Mouse (Mus musculus): ENCODE results near the gene Gm12216. TPM values are rescaled to one million over a fixed set of nuclear protein-coding genes. Genes with fewer than 3 reads are reported as not detected.
"Not testable (repeated sequence)": the region's sequence is repeated elsewhere in the genome, so short reads cannot be mapped to it uniquely, and the experiment has no call there.

Gene Gm12216
- 6.9 and 8.1 TPM in 2 replicates for polyA plus RNA-seq (2012; rRNA removed)

GRCm38 (mm10) chr11:53858761-53859580 lies at the start of gene Gm12216:
TSS of gene Gm12216 (minus strand) at chr11:53859256.
- H3K4me1 ChIP-seq (ENCODE audit: control insufficient read depth, insufficient read depth, insufficient read length); H3K27me3 ChIP-seq (ENCODE audit: control insufficient read depth, insufficient read depth, low read length); H3K36me3 ChIP-seq (ENCODE audit: control insufficient read depth, insufficient read depth, low read length): not testable (repeated sequence)
- DNase-seq (ENCODE audit: low read depth in 1 of 2, low spot score in 2 of 2), result peak; percentile 27 to 44
- Histone ChIP-seq H3K27ac (ENCODE audit: insufficient read depth, low read length) (peak within 1 kb of the TSS; percentile 64), H3K4me3 (ENCODE audit: extremely low read depth, insufficient read depth, insufficient read length) (peak within 1 kb of the TSS; percentile 60)
- WGBS, result 2% methylated on average over 46 of the region's 50 CpGs

GRCm38 (mm10) chr11:53908686-53909085 lies 49.6 kb upstream of the Gm12216 start:
- Histone ChIP-seq H3K4me1 (ENCODE audit: control insufficient read depth, insufficient read depth, insufficient read length) (no peaks in the 10 kb centered on the region), H3K27me3 (ENCODE audit: control insufficient read depth, insufficient read depth, low read length) (no peaks in the 10 kb centered on the region), H3K27ac (ENCODE audit: insufficient read depth, low read length) (no peak overlapping the region), H3K4me3 (ENCODE audit: extremely low read depth, insufficient read depth, insufficient read length) (no peak overlapping the region), H3K36me3 (ENCODE audit: control insufficient read depth, insufficient read depth, low read length) (no peaks in the 10 kb centered on the region)
- TF ChIP-seq POLR2A (IDR thresholded peaks at IDR 0.05; ENCODE audit: low read depth, low read length), result no peak
- TF ChIP-seq CTCF (IDR thresholded peaks at IDR 0.05; ENCODE audit: extremely low read depth, insufficient read depth, insufficient read length, insufficient replicate concordance), result no peak
- WGBS, result 90% methylated on average over 8 of the region's 8 CpGs
- DNase-seq (ENCODE audit: low read depth in 1 of 2, low spot score in 2 of 2), result no peak

GRCm38 (mm10) chr11:53904534-53904925 lies 45.5 kb upstream of the Gm12216 start:
- WGBS, result 85% methylated on average over 9 of the region's 9 CpGs
- Histone ChIP-seq H3K27me3 (ENCODE audit: control insufficient read depth, insufficient read depth, low read length) (no peaks in the 10 kb centered on the region), H3K4me3 (ENCODE audit: extremely low read depth, insufficient read depth, insufficient read length) (no peak overlapping the region), H3K27ac (ENCODE audit: insufficient read depth, low read length) (no peak overlapping the region), H3K36me3 (ENCODE audit: control insufficient read depth, insufficient read depth, low read length) (no peaks in the 10 kb centered on the region), H3K4me1 (ENCODE audit: control insufficient read depth, insufficient read depth, insufficient read length) (no peaks in the 10 kb centered on the region)
- no peak for DNase-seq (ENCODE audit: low read depth in 1 of 2, low spot score in 2 of 2)
- TF ChIP-seq CTCF (IDR thresholded peaks at IDR 0.05; ENCODE audit: extremely low read depth, insufficient read depth, insufficient read length, insufficient replicate concordance), result no peak
- no peak for TF ChIP-seq POLR2A (IDR thresholded peaks at IDR 0.05; ENCODE audit: low read depth, low read length)

GRCm38 (mm10) chr11:53903781-53904533 lies 44.9 kb upstream of the Gm12216 start:
- no peak for DNase-seq (ENCODE audit: low read depth in 1 of 2, low spot score in 2 of 2)
- no peaks in the 10 kb centered on the region for H3K4me1 ChIP-seq (ENCODE audit: control insufficient read depth, insufficient read depth, insufficient read length)
- no peaks in the 10 kb centered on the region for H3K27me3 ChIP-seq (ENCODE audit: control insufficient read depth, insufficient read depth, low read length)
- no peaks in the 10 kb centered on the region for H3K36me3 ChIP-seq (ENCODE audit: control insufficient read depth, insufficient read depth, low read length)
- H3K27ac ChIP-seq (ENCODE audit: insufficient read depth, low read length), result no peak overlapping the region
- 79% methylated on average over 16 of the region's 16 CpGs for WGBS
- no peak overlapping the region for H3K4me3 ChIP-seq (ENCODE audit: extremely low read depth, insufficient read depth, insufficient read length)
- no peak for TF ChIP-seq POLR2A (IDR thresholded peaks at IDR 0.05; ENCODE audit: low read depth, low read length)
- no peak for TF ChIP-seq CTCF (IDR thresholded peaks at IDR 0.05; ENCODE audit: extremely low read depth, insufficient read depth, insufficient read length, insufficient replicate concordance)

GRCm38 (mm10) chr11:53902741-53903140 lies 43.7 kb upstream of the Gm12216 start:
- Histone ChIP-seq H3K27me3 (ENCODE audit: control insufficient read depth, insufficient read depth, low read length) (no peaks in the 10 kb centered on the region), H3K4me3 (ENCODE audit: extremely low read depth, insufficient read depth, insufficient read length) (no peak overlapping the region), H3K27ac (ENCODE audit: insufficient read depth, low read length) (no peak overlapping the region), H3K4me1 (ENCODE audit: control insufficient read depth, insufficient read depth, insufficient read length) (no peaks in the 10 kb centered on the region), H3K36me3 (ENCODE audit: control insufficient read depth, insufficient read depth, low read length) (no peaks in the 10 kb centered on the region)
- whole genome bisulfite sequencing, result 93% methylated on average over 14 of the region's 14 CpGs
- no peak for TF ChIP-seq CTCF (IDR thresholded peaks at IDR 0.05; ENCODE audit: extremely low read depth, insufficient read depth, insufficient read length, insufficient replicate concordance)
- TF ChIP-seq POLR2A (IDR thresholded peaks at IDR 0.05; ENCODE audit: low read depth, low read length), result no peak
- no peak for DNase-seq (ENCODE audit: low read depth in 1 of 2, low spot score in 2 of 2)

- no peak for DNase-seq (ENCODE audit: low read depth in 1 of 2, low spot score in 2 of 2)
- no peaks in the 10 kb centered on the region for H3K27me3 ChIP-seq (ENCODE audit: control insufficient read depth, insufficient read depth, low read length)
- no peaks in the 10 kb centered on the region for H3K4me1 ChIP-seq (ENCODE audit: control insufficient read depth, insufficient read depth, insufficient read length)
- no peaks in the 10 kb centered on the region for H3K36me3 ChIP-seq (ENCODE audit: control insufficient read depth, insufficient read depth, low read length)
- H3K27ac ChIP-seq (ENCODE audit: insufficient read depth, low read length), result no peak overlapping the region
- 68% methylated on average over 1 of the region's 1 CpGs for WGBS
- TF ChIP-seq CTCF (IDR thresholded peaks at IDR 0.05; ENCODE audit: extremely low read depth, insufficient read depth, insufficient read length, insufficient replicate concordance) (no peak), POLR2A (IDR thresholded peaks at IDR 0.05; ENCODE audit: low read depth, low read length) (no peak)
- H3K4me3 ChIP-seq (ENCODE audit: extremely low read depth, insufficient read depth, insufficient read length), result no peak overlapping the region
Observed at GRCm38 (mm10) chr11:53900991-53901390, 41.9 kb upstream of the Gm12216 start.

- Histone ChIP-seq H3K36me3 (ENCODE audit: control insufficient read depth, insufficient read depth, low read length) (no peaks in the 10 kb centered on the region), H3K4me1 (ENCODE audit: control insufficient read depth, insufficient read depth, insufficient read length) (no peaks in the 10 kb centered on the region), H3K27ac (ENCODE audit: insufficient read depth, low read length) (no peak overlapping the region), H3K4me3 (ENCODE audit: extremely low read depth, insufficient read depth, insufficient read length) (no peak overlapping the region), H3K27me3 (ENCODE audit: control insufficient read depth, insufficient read depth, low read length) (no peaks in the 10 kb centered on the region)
- no peak for DNase-seq (ENCODE audit: low read depth in 1 of 2, low spot score in 2 of 2)
- TF ChIP-seq CTCF (IDR thresholded peaks at IDR 0.05; ENCODE audit: extremely low read depth, insufficient read depth, insufficient read length, insufficient replicate concordance), result no peak
- no peak for TF ChIP-seq POLR2A (IDR thresholded peaks at IDR 0.05; ENCODE audit: low read depth, low read length)
- WGBS, result 93% methylated on average over 6 of the region's 6 CpGs
Observed at GRCm38 (mm10) chr11:53899981-53900380, 40.9 kb upstream of the Gm12216 start.

All from spleen, adult 2 months (tissue).